Mouse (Mus musculus) G1E-ER4 (cell line): Measurements from ENCODE around the gene Pcx. TPM values are rescaled to one million over a fixed set of nuclear protein-coding genes. Genes with fewer than 3 reads are reported as not detected.

Source experiments
- GATA1 ChIP-seq: IDR thresholded peaks from one replicate; pipeline ENCODE4 v1.8.0; 2012; ENCODE audit warnings: low read length, inconsistent platforms
- polyA plus RNA-seq: library from polyadenylated mRNA; stranded (reverse); fragments of >175 nt; gene quantifications from 2 replicates; pipeline ENCODE4 v1.2.3, GENCODE M21; 2012

Pcx gene
- polyA plus RNA-seq, 1 experiment = 20.4 TPM

- TF ChIP-seq GATA1 = no peak
These were observed 78.2 kb downstream of the Pcx start for GRCm38 (mm10) chr19:4588430-4588829.

GRCm38 (mm10) chr19:4589081-4589480, 78.8 kb downstream of the Pcx start:
- TF ChIP-seq GATA1 = no peak

- no peak for TF ChIP-seq GATA1
These were observed 79.8 kb downstream of the Pcx start for GRCm38 (mm10) chr19:4590025-4590424.

- TF ChIP-seq GATA1 = no peak
These were observed 83.7 kb downstream of the Pcx start for GRCm38 (mm10) chr19:4593792-4594522.

GRCm38 (mm10) chr19:4596071-4596470, 85.8 kb downstream of the Pcx start:
- TF ChIP-seq GATA1 = no peak

GRCm38 (mm10) chr19:4602459-4602858, 92.2 kb downstream of the Pcx start:
- no peak for TF ChIP-seq GATA1

- TF ChIP-seq GATA1 = no peak
These were observed 93.8 kb downstream of the Pcx start for GRCm38 (mm10) chr19:4603801-4604723.

GRCm38 (mm10) chr19:4605654-4606053, 95.4 kb downstream of the Pcx start:
- no peak for TF ChIP-seq GATA1

GRCm38 (mm10) chr19:4607406-4607805, 97.1 kb downstream of the Pcx start:
- TF ChIP-seq GATA1 = no peak

GRCm38 (mm10) chr19:4608511-4608910, 98.2 kb downstream of the Pcx start:
- no peak for TF ChIP-seq GATA1

- no peak for TF ChIP-seq GATA1
These were observed 99.8 kb downstream of the Pcx start for GRCm38 (mm10) chr19:4610109-4610508.

GRCm38 (mm10) chr19:4612181-4612961, 102.1 kb downstream of the Pcx start:
- TF ChIP-seq GATA1 = no peak

- no peak for TF ChIP-seq GATA1
These were observed 103.4 kb downstream of the Pcx start for GRCm38 (mm10) chr19:4613464-4614304.

- no peak for TF ChIP-seq GATA1
These were observed 104.3 kb downstream of the Pcx start for GRCm38 (mm10) chr19:4614305-4615150.
